Mouse (Mus musculus) embryonic fibroblast, embryonic 13.5 days (primary cell): Measurements from ENCODE around the gene Paxip1. TPM values are rescaled to one million over a fixed set of nuclear protein-coding genes. Genes with fewer than 3 reads are reported as not detected.

ENCODE experiments used
- H3K27ac ChIP-seq: 2 replicates; pipeline ENCODE4 v1.5.1; 2012; ENCODE audit warnings: low read length, control low read depth, inconsistent platforms; ENCODE audit not compliant: insufficient read depth
- H3K4me1 ChIP-seq: 2 replicates; pipeline ENCODE4 v1.6.1; 2011; ENCODE audit warnings: low read length; ENCODE audit not compliant: control insufficient read depth, insufficient read depth
- H3K4me3 ChIP-seq: 2 replicates; pipeline ENCODE4 v1.5.1; 2011; ENCODE audit warnings: mild to moderate bottlenecking, control low read depth, low read length; ENCODE audit not compliant: insufficient read depth
- CTCF ChIP-seq: IDR thresholded peaks from 2 replicates; pipeline ENCODE4 v1.5.1; 2011; ENCODE audit warnings: mild to moderate bottlenecking, control low read depth, low read length, moderate library complexity, borderline replicate concordance; ENCODE audit not compliant: insufficient read depth
- POLR2A ChIP-seq: IDR thresholded peaks from 2 replicates; pipeline ENCODE4 v1.6.1; 2011; ENCODE audit warnings: low read depth, mild to moderate bottlenecking, control low read depth, low read length, moderate library complexity
- polyA plus RNA-seq: library from polyadenylated mRNA; stranded (reverse); fragments of >200 nt; gene quantifications from 2 replicates; pipeline ENCODE4 v1.2.4, GENCODE M21; 2011; ENCODE audit warnings: low read depth; ENCODE audit not compliant: missing spikeins, insufficient read length

Paxip1 gene
- polyA plus RNA-seq, 1 experiment: 31.3 TPM

DNA sequence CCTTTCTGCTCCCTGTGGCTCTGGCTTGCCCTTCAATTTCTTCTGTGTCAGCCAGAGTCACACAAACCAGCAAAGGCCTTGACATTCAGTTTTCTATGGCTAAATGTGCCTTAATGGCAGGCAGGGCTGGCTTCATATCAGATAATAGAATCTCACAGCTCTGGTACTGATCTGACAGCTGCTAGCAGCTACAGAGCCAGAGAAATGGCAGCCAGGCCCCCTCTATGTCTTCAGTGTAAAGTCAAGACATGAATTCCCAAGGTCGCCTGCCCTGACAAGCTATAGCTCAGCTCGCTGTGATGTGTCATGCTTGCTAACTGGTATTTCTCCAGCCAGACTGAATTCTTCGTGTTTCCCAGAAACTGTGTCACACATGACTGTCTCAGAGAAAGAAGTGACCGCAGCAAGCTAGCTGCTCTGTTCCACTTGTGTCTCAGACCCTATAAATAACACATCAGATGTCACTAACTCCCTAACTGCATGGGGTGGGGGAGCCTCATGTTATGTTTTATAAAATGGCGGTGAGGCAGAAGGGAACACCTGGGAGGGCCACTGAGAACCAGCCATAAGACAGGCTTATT lies 59.1 kb downstream of the Paxip1 start:
- TF ChIP-seq POLR2A: no peak
- TF ChIP-seq CTCF: no peak
- no peak overlapping the region for H3K4me3 ChIP-seq
- H3K4me1 ChIP-seq: no peaks in the 10 kb centered on the region
- H3K27ac ChIP-seq: peak overlapping the region; percentile 36; the same call in 1 of the 2 replicates

DNA sequence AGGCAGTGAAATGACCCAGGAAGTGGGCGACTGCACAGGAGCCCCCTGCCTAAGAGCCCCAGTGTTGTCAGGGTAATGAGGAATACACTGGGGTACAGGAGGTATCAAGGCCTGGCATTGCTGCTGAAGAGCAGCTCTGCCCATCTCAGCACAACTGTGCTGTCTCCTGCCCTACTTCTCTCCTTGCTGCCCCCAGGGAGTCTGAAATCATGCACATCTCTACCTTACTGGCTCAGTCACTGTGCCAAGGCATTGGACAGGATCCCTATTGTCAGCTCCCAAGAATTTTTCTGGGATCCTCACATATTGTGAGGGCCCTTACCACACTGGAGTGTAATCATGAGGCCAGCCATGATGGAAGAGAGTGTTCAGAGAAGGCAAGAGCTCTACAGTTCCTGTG lies 60.1 kb downstream of the Paxip1 start:
- no peaks in the 10 kb centered on the region for H3K4me1 ChIP-seq
- H3K4me3 ChIP-seq: no peak overlapping the region
- no peak overlapping the region for H3K27ac ChIP-seq
- TF ChIP-seq CTCF: no peak
- no peak for TF ChIP-seq POLR2A

- Histone ChIP-seq H3K27ac (no peak overlapping the region), H3K4me3 (no peak overlapping the region), H3K4me1 (no peaks in the 10 kb centered on the region)
- TF ChIP-seq POLR2A (no peak), CTCF (no peak)
Observed at GRCm38 (mm10) chr5:27730666-27731065, 60.8 kb downstream of the Paxip1 start.

GRCm38 (mm10) chr5:27724460-27724859 lies 67.0 kb downstream of the Paxip1 start:
- Histone ChIP-seq H3K27ac (no peak overlapping the region), H3K4me1 (no peaks in the 10 kb centered on the region), H3K4me3 (no peak overlapping the region)
- no peak for TF ChIP-seq POLR2A
- TF ChIP-seq CTCF: no peak

DNA sequence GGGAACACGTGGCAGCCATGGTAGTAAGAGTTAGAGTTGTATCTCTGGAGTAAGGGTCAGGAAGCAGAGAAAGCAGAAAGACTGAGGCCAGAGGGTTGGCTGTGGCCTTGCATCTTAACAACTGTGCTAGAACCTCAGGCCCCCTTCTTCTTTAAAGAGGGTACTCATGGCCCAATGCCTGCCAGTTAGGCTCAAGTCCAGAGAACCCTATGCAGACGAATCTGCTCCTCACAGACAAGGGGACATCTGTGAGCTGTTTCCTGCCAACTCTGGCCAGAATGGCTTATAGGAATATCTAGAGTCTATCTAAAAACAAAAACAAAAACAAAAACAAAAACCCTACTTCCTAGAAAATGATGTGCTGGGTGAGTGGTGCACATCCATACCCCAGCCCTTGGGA lies 72.2 kb downstream of the Paxip1 start:
- no peak overlapping the region for H3K4me3 ChIP-seq
- no peak overlapping the region for H3K27ac ChIP-seq
- no peaks in the 10 kb centered on the region for H3K4me1 ChIP-seq
- TF ChIP-seq POLR2A: no peak
- TF ChIP-seq CTCF: no peak

DNA sequence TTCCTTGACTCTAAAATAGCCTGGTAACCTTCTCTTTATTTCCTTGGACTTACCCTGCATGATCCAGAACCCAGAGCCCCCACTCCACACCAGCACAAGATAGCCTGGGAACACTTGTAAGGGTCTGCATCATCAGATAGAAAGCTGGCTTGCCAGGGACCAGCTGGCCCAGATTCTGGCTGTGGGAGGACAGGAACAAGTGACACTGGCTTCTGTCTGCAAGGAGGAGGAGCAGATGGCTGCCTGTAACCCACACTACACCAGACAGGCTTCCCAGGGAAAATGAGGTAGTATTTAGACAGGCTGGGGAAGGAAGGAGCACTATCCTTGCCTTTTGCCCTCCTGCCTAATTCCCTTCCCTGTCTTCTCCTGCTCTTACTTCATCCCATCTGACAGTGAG lies 74.2 kb downstream of the Paxip1 start:
- H3K4me1 ChIP-seq: no peaks in the 10 kb centered on the region
- TF ChIP-seq POLR2A (no peak), CTCF (no peak)
- no peak overlapping the region for H3K27ac ChIP-seq
- H3K4me3 ChIP-seq: no peak overlapping the region

- Histone ChIP-seq H3K4me3 (no peak overlapping the region), H3K27ac (no peak overlapping the region), H3K4me1 (no peaks in the 10 kb centered on the region)
- TF ChIP-seq POLR2A (no peak), CTCF (no peak)
Observed at GRCm38 (mm10) chr5:27716026-27716425, 75.5 kb downstream of the Paxip1 start.

GRCm38 (mm10) chr5:27714356-27714755 lies 77.1 kb downstream of the Paxip1 start:
- TF ChIP-seq POLR2A (no peak), CTCF (no peak)
- Histone ChIP-seq H3K27ac (no peak overlapping the region), H3K4me1 (no peaks in the 10 kb centered on the region), H3K4me3 (no peak overlapping the region)

GRCm38 (mm10) chr5:27711461-27712192 lies 79.9 kb downstream of the Paxip1 start:
- no peak overlapping the region for H3K27ac ChIP-seq
- no peaks in the 10 kb centered on the region for H3K4me1 ChIP-seq
- no peak for TF ChIP-seq POLR2A
- TF ChIP-seq CTCF: no peak
- no peak overlapping the region for H3K4me3 ChIP-seq

GRCm38 (mm10) chr5:27708209-27708608 lies 83.3 kb downstream of the Paxip1 start:
- TF ChIP-seq CTCF (no peak), POLR2A (no peak)
- no peaks in the 10 kb centered on the region for H3K4me1 ChIP-seq

More at GRCm38 (mm10) chr5:27708209-27708608, 83.3 kb downstream of the Paxip1 start:
- no peak overlapping the region for H3K27ac ChIP-seq
- H3K4me3 ChIP-seq: no peak overlapping the region
